Mouse (Mus musculus) liver, embryonic 11.5 days (tissue): ENCODE data around the gene Stpg1. TPM values are rescaled to one million over a fixed set of nuclear protein-coding genes. Genes with fewer than 3 reads are reported as not detected.

Source experiments
- ATAC-seq: fragments of 200-750 bp; cut with Nextera tagmentation; replicated peaks from 2 replicates; pipeline ENCODE4 v1.8.0; 2017; ENCODE audit warnings: moderate number of reproducible peaks, mild to moderate bottlenecking, moderate TSS enrichment, moderate library complexity; ENCODE audit not compliant: low FRiP score
- DNase-seq: peaks from one replicate; pipeline ENCODE4 v3.0.0-alpha.2; 2017; ENCODE audit warnings: low spot score
- H3K27ac ChIP-seq: fragments of 300-500 bp; sonication (generic); 2 replicates; pipeline ENCODE4 v1.5.1; 2014; ENCODE audit warnings: mild to moderate bottlenecking, low read depth, low read length, control low read depth
- H3K27me3 ChIP-seq: fragments of 300-500 bp; sonication (generic); replicated peaks from 2 replicates; pipeline ENCODE4 v1.6.1; 2014; ENCODE audit warnings: low read length, mixed read lengths; ENCODE audit not compliant: control insufficient read depth, insufficient read depth
- H3K36me3 ChIP-seq: fragments of 300-500 bp; sonication (generic); 2 replicates; pipeline ENCODE4 v1.6.1; 2014; ENCODE audit warnings: mild to moderate bottlenecking, low read length, moderate library complexity, mixed read lengths; ENCODE audit not compliant: control insufficient read depth, insufficient read depth
- H3K4me1 ChIP-seq: fragments of 300-500 bp; sonication (generic); replicated peaks from 2 replicates; pipeline ENCODE4 v1.6.1; 2014; ENCODE audit warnings: low read length, mixed read lengths; ENCODE audit not compliant: control insufficient read depth, insufficient read depth
- H3K4me2 ChIP-seq: fragments of 300-500 bp; sonication (generic); 2 replicates; pipeline ENCODE4 v1.6.1; 2014; ENCODE audit warnings: mild to moderate bottlenecking, control low read depth, moderate library complexity
- H3K4me3 ChIP-seq: fragments of 300-500 bp; sonication (generic); 2 replicates; pipeline ENCODE4 v1.5.1; 2014; ENCODE audit warnings: low read depth, low read length, control low read depth
- H3K9ac ChIP-seq: fragments of 300-500 bp; sonication (generic); 2 replicates; pipeline ENCODE4 v1.6.1; 2014; ENCODE audit warnings: low read depth, low read length, control low read depth
- H3K9me3 ChIP-seq: fragments of 300-500 bp; sonication (generic); 2 replicates; pipeline ENCODE4 v1.6.1; 2016; ENCODE audit warnings: low read length, inconsistent platforms, mixed read lengths; ENCODE audit not compliant: control insufficient read depth
- WGBS: fragments of 180-500 bp; shearing (Covaris S2); extraction: QIAGEN DNeasy Blood & Tissue Kit; methylation state at CpG from one replicate; pipeline ENCODE4 v1.1.7; 2014; 5-methylcytosine and 5-hydroxymethylcytosine counted together
- polyA plus RNA-seq: library from polyadenylated mRNA; unstranded; fragments of >200 nt; fragmentation: Nextera tagmentation; extraction: Ambion mirVana; gene quantifications from 2 replicates; pipeline ENCODE4 v1.2.1, GENCODE M21; 2014

Stpg1 gene
- polyA plus RNA-seq, 1 experiment from 2014 or later, result 0.15 TPM

- no peak overlapping the region for H3K4me2 ChIP-seq
- H3K4me1 ChIP-seq, result no peaks in the 10 kb centered on the region
- H3K9ac ChIP-seq, result no peak overlapping the region
- no peak overlapping the region for H3K4me3 ChIP-seq
- no peak overlapping the region for H3K27ac ChIP-seq
- H3K27me3 ChIP-seq, result no peaks in the 10 kb centered on the region
- ATAC-seq (no peak), DNase-seq (no peak)
- no peaks in the 10 kb centered on the region for H3K36me3 ChIP-seq
- 69% methylated on average over 9 of the region's 9 CpGs for WGBS
- no peaks in the 10 kb centered on the region for H3K9me3 ChIP-seq
Observed at GRCm38 (mm10) chr4:135520421-135520820, 25.8 kb downstream of the Stpg1 start.

GRCm38 (mm10) chr4:135523939-135524338 is 29.3 kb downstream of the Stpg1 start:
- no peak overlapping the region for H3K27ac ChIP-seq
- ATAC-seq (no peak), DNase-seq (no peak)
- 21% methylated on average over 6 of the region's 7 CpGs for WGBS
- no peaks in the 10 kb centered on the region for H3K9me3 ChIP-seq
- no peak overlapping the region for H3K9ac ChIP-seq
- no peak overlapping the region for H3K4me2 ChIP-seq
- H3K36me3 ChIP-seq, result no peaks in the 10 kb centered on the region
- H3K4me3 ChIP-seq, result no peak overlapping the region
- H3K27me3 ChIP-seq, result peaks cover 3% of the 10 kb centered on the region; the same call in 1 of the 2 replicates
- H3K4me1 ChIP-seq, result no peaks in the 10 kb centered on the region

DNA sequence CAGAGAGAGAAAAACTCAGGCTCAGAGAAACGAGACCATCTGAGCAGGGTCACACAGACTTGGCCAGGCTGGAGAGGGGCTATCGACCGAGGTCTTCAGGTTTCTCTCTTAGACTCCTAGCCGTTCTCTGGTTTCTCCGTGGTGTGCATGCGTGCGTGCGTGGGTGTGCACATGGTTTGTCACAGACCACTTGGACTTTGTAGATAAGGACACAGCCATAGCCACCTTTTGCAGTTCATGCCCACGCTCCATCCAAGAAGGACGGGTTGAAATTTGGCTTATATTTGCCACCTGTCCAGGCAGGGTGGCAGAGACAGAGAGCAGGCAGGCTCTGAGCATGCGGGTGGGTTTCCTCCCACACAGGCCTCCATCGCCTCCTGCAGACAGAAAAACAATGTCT is 30.5 kb downstream of the Stpg1 start:
- DNase-seq (no peak), ATAC-seq (no peak)
- no peak overlapping the region for H3K4me2 ChIP-seq
- peaks cover 3% of the 10 kb centered on the region; the same call in 1 of the 2 replicates for H3K27me3 ChIP-seq
- H3K4me3 ChIP-seq, result no peak overlapping the region
- no peak overlapping the region for H3K27ac ChIP-seq
- H3K4me1 ChIP-seq, result no peaks in the 10 kb centered on the region
- WGBS, result 63% methylated on average over 12 of the region's 12 CpGs
- H3K9me3 ChIP-seq, result peaks cover under 1% of the 10 kb centered on the region; the same call in 1 of the 2 replicates
- H3K9ac ChIP-seq, result no peak overlapping the region
- no peaks in the 10 kb centered on the region for H3K36me3 ChIP-seq

DNA sequence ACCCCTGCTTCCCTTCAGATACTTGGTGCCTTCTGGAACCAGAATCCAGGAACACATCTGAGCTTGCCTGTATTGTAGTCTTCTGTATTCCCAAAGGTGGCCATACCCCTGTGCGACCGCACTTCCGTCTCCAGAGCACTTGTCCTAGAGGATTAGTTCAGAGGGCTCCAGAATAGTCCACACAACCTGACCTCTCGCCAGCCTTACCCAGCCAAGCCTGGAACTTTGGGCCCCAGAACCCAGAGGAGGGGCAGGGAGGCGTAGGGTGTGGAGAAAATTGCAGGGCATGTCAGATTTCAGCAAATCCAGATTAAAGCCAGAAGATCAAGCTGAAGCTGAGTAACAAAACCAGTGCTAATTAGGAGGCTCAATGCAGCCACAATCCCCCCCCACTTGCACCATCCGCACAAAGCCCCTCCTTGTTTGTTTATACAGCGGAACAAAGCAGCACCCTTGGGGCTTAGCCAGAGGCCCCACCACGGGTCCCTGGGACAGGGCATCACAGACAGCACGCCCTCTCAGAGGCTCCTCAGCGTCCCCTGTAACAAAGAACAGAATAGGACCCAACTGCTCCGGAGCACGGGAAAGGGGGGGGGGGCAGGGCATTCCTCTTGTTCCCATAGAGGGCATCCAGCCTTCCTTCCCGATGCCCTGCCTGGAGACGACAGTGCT is 31.6 kb downstream of the Stpg1 start:
- no peak for DNase-seq
- Histone ChIP-seq H3K9ac (no peak overlapping the region), H3K27ac (no peak overlapping the region), H3K9me3 (peaks cover 6% of the 10 kb centered on the region), H3K4me3 (no peak overlapping the region), H3K4me1 (no peaks in the 10 kb centered on the region), H3K36me3 (no peaks in the 10 kb centered on the region), H3K4me2 (no peak overlapping the region), H3K27me3 (peaks cover 3% of the 10 kb centered on the region; the same call in 1 of the 2 replicates)
- ATAC-seq, result no peak
- 40% methylated on average over 14 of the region's 14 CpGs for WGBS

GRCm38 (mm10) chr4:135530270-135530669 is 35.7 kb downstream of the Stpg1 start:
- Histone ChIP-seq H3K27me3 (peaks cover 3% of the 10 kb centered on the region; the same call in 1 of the 2 replicates), H3K4me1 (no peaks in the 10 kb centered on the region), H3K9me3 (peaks cover 6% of the 10 kb centered on the region), H3K4me3 (no peak overlapping the region), H3K27ac (no peak overlapping the region), H3K36me3 (no peaks in the 10 kb centered on the region), H3K9ac (no peak overlapping the region), H3K4me2 (no peak overlapping the region)
- DNase-seq (no peak), ATAC-seq (no peak)
- 51% methylated on average over 2 of the region's 2 CpGs for WGBS

- WGBS, result 91% methylated on average over 9 of the region's 9 CpGs
- Histone ChIP-seq H3K4me1 (no peaks in the 10 kb centered on the region), H3K4me3 (no peak overlapping the region), H3K9ac (no peak overlapping the region), H3K36me3 (no peaks in the 10 kb centered on the region), H3K4me2 (no peak overlapping the region), H3K9me3 (peaks cover 6% of the 10 kb centered on the region), H3K27ac (no peak overlapping the region), H3K27me3 (no peaks in the 10 kb centered on the region)
- ATAC-seq (no peak), DNase-seq (no peak)
Observed at GRCm38 (mm10) chr4:135531236-135531635, 36.6 kb downstream of the Stpg1 start.

DNA sequence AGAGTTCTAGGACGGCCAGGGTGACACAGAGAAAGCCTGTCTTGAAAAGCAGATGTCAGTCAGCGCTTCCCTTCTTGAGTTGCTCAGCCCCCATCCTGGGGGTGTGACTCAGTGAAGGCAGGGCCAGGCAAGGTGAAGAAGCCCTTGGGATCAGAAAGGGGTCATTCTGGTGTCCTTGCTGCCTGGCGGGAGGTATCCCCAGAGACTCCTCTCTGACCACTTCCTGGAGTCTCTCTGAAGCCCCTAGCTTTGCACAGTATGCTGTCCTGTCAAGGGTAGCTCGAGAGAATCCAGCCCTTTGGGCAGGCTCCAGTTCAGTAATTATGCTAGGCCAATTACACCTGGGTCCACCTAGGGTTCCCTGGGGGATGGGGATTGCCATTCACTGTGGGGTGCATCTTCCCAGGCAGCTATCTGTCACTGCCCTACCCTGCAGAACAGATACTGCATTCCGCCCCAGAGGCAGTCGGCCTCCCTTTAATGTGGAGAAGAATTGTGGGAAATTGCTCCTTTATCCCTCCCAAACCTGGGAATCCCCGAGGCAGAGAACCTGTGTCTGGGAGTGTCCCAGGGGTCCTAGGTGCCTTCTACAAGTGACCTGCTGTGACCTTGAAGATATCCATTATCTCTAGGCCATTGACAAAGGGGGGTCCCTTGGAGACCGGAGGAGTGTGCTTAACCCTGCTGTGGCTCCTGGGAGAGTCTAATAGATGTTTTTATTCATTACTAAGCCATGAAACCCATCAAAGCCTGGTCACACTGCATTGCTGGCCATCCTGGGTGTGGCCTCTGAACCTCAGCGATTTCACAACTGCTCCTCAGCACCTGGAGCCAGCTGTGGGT is 37.4 kb downstream of the Stpg1 start:
- 43% methylated on average over 9 of the region's 9 CpGs for WGBS
- no peaks in the 10 kb centered on the region for H3K27me3 ChIP-seq
- peaks cover 6% of the 10 kb centered on the region for H3K9me3 ChIP-seq
- H3K4me3 ChIP-seq, result no peak overlapping the region
- no peak overlapping the region for H3K9ac ChIP-seq
- no peak overlapping the region for H3K4me2 ChIP-seq
- no peak for ATAC-seq
- no peak overlapping the region for H3K27ac ChIP-seq
- no peak for DNase-seq
- H3K36me3 ChIP-seq, result no peaks in the 10 kb centered on the region
- no peaks in the 10 kb centered on the region for H3K4me1 ChIP-seq

DNA sequence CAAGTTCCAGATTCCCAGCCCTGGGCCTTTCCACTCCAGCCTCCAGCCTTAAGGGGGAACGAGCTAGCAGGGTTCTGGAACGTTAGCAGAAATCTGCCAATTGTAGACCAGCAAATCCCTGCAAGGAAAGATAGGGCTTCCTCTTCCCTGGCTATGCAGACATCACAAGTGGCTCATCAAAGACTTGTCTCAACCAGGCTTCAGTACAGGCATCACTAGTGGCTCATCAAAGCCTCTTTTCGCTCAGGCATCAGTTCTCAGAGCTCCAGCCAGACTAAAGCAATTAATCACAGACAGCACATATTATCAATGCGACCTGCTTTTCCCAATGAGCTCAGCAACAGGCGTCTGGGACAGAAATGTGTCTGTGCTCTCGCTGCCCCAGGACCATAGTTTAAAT is 38.4 kb downstream of the Stpg1 start:
- H3K4me1 ChIP-seq, result no peaks in the 10 kb centered on the region
- peaks cover 6% of the 10 kb centered on the region for H3K9me3 ChIP-seq
- H3K27me3 ChIP-seq, result no peaks in the 10 kb centered on the region; the same call in 1 of the 2 replicates
- ATAC-seq (no peak), DNase-seq (no peak)
- H3K4me2 ChIP-seq, result no peak overlapping the region
- no peak overlapping the region for H3K9ac ChIP-seq
- H3K27ac ChIP-seq, result no peak overlapping the region
- WGBS, result 58% methylated on average over 6 of the region's 6 CpGs
- no peaks in the 10 kb centered on the region for H3K36me3 ChIP-seq
- no peak overlapping the region for H3K4me3 ChIP-seq
